Mouse (Mus musculus) lung, postnatal 10 days (tissue): ENCODE results near the gene Stk10.
"Not testable (repeated sequence)": the region's sequence is repeated elsewhere in the genome, so short reads cannot be mapped to it uniquely, and the experiment has no call there.

Experiments
- DNase-seq: peaks from one replicate; pipeline ENCODE4 v3.0.0; 2021

Gene Stk10

GRCm38 (mm10) chr11:32532765-32533481 is at the start of gene Stk10:
Stk10 (plus strand) TSS chr11:32533305.
- DNase-seq = peak; percentile 91

GRCm38 (mm10) chr11:32485290-32485689 is 47.8 kb upstream of the Stk10 start:
- DNase-seq = no peak

- DNase-seq = no peak
Measured at GRCm38 (mm10) chr11:32486621-32487020, 46.5 kb upstream of the Stk10 start.

GRCm38 (mm10) chr11:32487501-32487900 is 45.6 kb upstream of the Stk10 start:
- no peak for DNase-seq

GRCm38 (mm10) chr11:32488344-32488743 is 44.8 kb upstream of the Stk10 start:
- no peak for DNase-seq

- DNase-seq = no peak
Measured at GRCm38 (mm10) chr11:32488808-32489670, 44.1 kb upstream of the Stk10 start.

- DNase-seq = no peak
Measured at GRCm38 (mm10) chr11:32491079-32491478, 42.0 kb upstream of the Stk10 start.

- peak; percentile 19 for DNase-seq
Measured at GRCm38 (mm10) chr11:32493312-32493711, 39.8 kb upstream of the Stk10 start.

GRCm38 (mm10) chr11:32495283-32495682 is 37.8 kb upstream of the Stk10 start:
- DNase-seq = no peak

GRCm38 (mm10) chr11:32498757-32499535 is 34.2 kb upstream of the Stk10 start:
- peak; percentile 43 for DNase-seq

GRCm38 (mm10) chr11:32499931-32500330 is 33.2 kb upstream of the Stk10 start:
- DNase-seq = peak; percentile 19

- DNase-seq = no peak
Measured at GRCm38 (mm10) chr11:32503711-32504110, 29.4 kb upstream of the Stk10 start.

GRCm38 (mm10) chr11:32505091-32505739 is 27.9 kb upstream of the Stk10 start:
- DNase-seq = no peak

- no peak for DNase-seq
Measured at GRCm38 (mm10) chr11:32510930-32511329, 22.2 kb upstream of the Stk10 start.

GRCm38 (mm10) chr11:32514853-32515252 is 18.3 kb upstream of the Stk10 start:
- not testable (repeated sequence) for DNase-seq

- no peak for DNase-seq
Measured at GRCm38 (mm10) chr11:32516091-32516490, 17.0 kb upstream of the Stk10 start.

GRCm38 (mm10) chr11:32516916-32517712 is 16.0 kb upstream of the Stk10 start:
- no peak for DNase-seq

- no peak for DNase-seq
Measured at GRCm38 (mm10) chr11:32518770-32519169, 14.3 kb upstream of the Stk10 start.

GRCm38 (mm10) chr11:32519354-32519753 is 13.8 kb upstream of the Stk10 start:
- no peak for DNase-seq

- no peak for DNase-seq
Measured at GRCm38 (mm10) chr11:32521246-32521645, 11.9 kb upstream of the Stk10 start.

GRCm38 (mm10) chr11:32524122-32524920 is 8.8 kb upstream of the Stk10 start:
- DNase-seq = no peak
